Mouse (Mus musculus) forebrain, postnatal 0 days (tissue): ENCODE measurements around the gene Tmem100. TPM values are rescaled to one million over a fixed set of nuclear protein-coding genes. Genes with fewer than 3 reads are reported as not detected.

Source experiments
- ATAC-seq: fragments of 200-750 bp; cut with Nextera tagmentation; 2 replicates; pipeline ENCODE4 v1.8.0; 2017; ENCODE audit warnings: mild to moderate bottlenecking, moderate library complexity
- DNase-seq: peaks from one replicate; pipeline ENCODE4 v3.0.0-alpha.2; 2015
- H3K27ac ChIP-seq: fragments of 300-500 bp; sonication (generic); 2 replicates; pipeline ENCODE4 v1.5.1; 2014; ENCODE audit warnings: low read depth, mild to moderate bottlenecking, antibody characterized with exemption, low read length, moderate library complexity, mixed read lengths
- H3K27me3 ChIP-seq: fragments of 300-500 bp; sonication (generic); 2 replicates; pipeline ENCODE4 v1.6.1; 2014; ENCODE audit warnings: mild to moderate bottlenecking, low read length, mixed read lengths; ENCODE audit not compliant: insufficient read depth
- H3K36me3 ChIP-seq: fragments of 300-500 bp; sonication (generic); 2 replicates; pipeline ENCODE4 v1.6.1; 2014; ENCODE audit warnings: mild to moderate bottlenecking, moderate library complexity; ENCODE audit not compliant: insufficient read depth
- H3K4me1 ChIP-seq: fragments of 300-500 bp; sonication (generic); 2 replicates; pipeline ENCODE4 v1.6.1; 2014; ENCODE audit warnings: antibody characterized with exemption; ENCODE audit not compliant: insufficient read depth
- H3K4me2 ChIP-seq: fragments of 300-500 bp; sonication (generic); 2 replicates; pipeline ENCODE4 v1.6.1; 2014; ENCODE audit warnings: low read depth, mild to moderate bottlenecking, moderate library complexity
- H3K4me3 ChIP-seq: fragments of 300-500 bp; sonication (generic); 2 replicates; pipeline ENCODE4 v1.5.1; 2014; ENCODE audit warnings: low read depth, low read length, mixed read lengths
- H3K9ac ChIP-seq: fragments of 300-500 bp; sonication (generic); 2 replicates; pipeline ENCODE4 v1.6.1; 2014; ENCODE audit warnings: mild to moderate bottlenecking
- H3K9me3 ChIP-seq: fragments of 300-500 bp; sonication (generic); 2 replicates; pipeline ENCODE4 v1.6.1; 2016; ENCODE audit warnings: low read length
- CTCF ChIP-seq: sonication (generic); IDR thresholded peaks from 2 replicates; pipeline ENCODE4 v1.5.1; 2016; ENCODE audit warnings: antibody characterized with exemption, control low read depth, low read depth
- WGBS: fragments of 180-500 bp; shearing (Covaris S2); extraction: QIAGEN DNeasy Blood & Tissue Kit; methylation state at CpG from one replicate; pipeline ENCODE4 v1.1.7; 2014; 5-methylcytosine and 5-hydroxymethylcytosine counted together
- polyA plus RNA-seq: library from polyadenylated mRNA; unstranded; fragments of >200 nt; fragmentation: Nextera tagmentation; extraction: Ambion mirVana; gene quantifications from 2 replicates; pipeline ENCODE4 v1.2.1, GENCODE M21; 2015
- total RNA-seq: library from RNA; depleted of rRNA; stranded (reverse); fragments of >200 nt; gene quantifications from 2 replicates; pipeline ENCODE4 v1.2.3, GENCODE M21; 2014

Gene Tmem100
- total and polyA plus RNA-seq, 2 experiments from 2014 or later: 7.7 to 11.3 TPM

DNA sequence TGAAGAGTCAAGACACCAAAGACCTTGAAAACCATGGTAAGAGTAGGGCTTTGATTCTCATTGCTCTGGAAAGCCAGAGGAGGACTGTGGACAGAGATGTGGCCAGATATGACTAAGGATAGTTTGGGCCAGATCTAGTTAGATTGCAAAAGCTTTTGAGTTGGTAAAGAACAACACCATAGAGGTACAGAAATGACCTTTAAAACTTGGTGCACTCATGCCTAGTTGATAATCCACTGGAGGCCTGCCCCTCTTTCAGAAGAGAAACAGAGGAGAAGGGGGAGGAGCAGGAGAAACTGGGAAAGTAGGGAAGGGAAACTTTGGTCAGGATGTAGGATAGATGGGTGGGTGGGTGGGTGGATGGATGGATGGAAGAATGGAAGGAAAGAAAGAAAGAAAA, 38.5 kb upstream of the Tmem100 start:
- Histone ChIP-seq H3K4me2 (no peak overlapping the region), H3K27me3 (no peaks in the 10 kb centered on the region), H3K9ac (no peak overlapping the region), H3K36me3 (no peaks in the 10 kb centered on the region), H3K4me3 (no peak overlapping the region), H3K9me3 (no peaks in the 10 kb centered on the region), H3K4me1 (no peaks in the 10 kb centered on the region), H3K27ac (no peak overlapping the region)
- ATAC-seq (no peak), DNase-seq (no peak)
- TF ChIP-seq CTCF: no peak

DNA sequence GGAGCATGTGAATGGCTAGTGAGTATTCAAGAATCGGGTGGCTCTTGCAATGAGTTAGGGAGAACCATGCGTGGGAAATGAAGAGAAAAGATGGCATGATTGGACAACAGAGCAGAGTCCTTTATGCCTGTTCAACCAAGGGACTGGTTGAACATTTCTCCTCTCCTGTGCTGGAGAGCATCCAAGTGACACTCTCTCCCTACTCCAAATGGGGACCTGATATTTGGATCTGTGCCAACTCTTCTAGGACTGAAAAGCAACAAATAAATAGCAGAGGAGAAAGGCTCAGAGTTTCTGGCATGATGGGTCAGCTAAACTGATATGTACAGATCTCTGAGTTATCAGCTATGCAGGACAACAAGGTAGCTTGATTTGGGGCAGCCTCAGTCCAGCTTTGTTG, 35.4 kb upstream of the Tmem100 start:
- no peak overlapping the region for H3K9ac ChIP-seq
- no peak overlapping the region for H3K4me2 ChIP-seq
- H3K4me1 ChIP-seq: no peaks in the 10 kb centered on the region
- H3K36me3 ChIP-seq: no peaks in the 10 kb centered on the region
- WGBS: 52% methylated on average over 2 of the region's 2 CpGs
- DNase-seq (no peak), ATAC-seq (no peak)
- no peak for TF ChIP-seq CTCF
- no peak overlapping the region for H3K27ac ChIP-seq
- no peak overlapping the region for H3K4me3 ChIP-seq
- no peaks in the 10 kb centered on the region for H3K9me3 ChIP-seq
- no peaks in the 10 kb centered on the region for H3K27me3 ChIP-seq

DNA sequence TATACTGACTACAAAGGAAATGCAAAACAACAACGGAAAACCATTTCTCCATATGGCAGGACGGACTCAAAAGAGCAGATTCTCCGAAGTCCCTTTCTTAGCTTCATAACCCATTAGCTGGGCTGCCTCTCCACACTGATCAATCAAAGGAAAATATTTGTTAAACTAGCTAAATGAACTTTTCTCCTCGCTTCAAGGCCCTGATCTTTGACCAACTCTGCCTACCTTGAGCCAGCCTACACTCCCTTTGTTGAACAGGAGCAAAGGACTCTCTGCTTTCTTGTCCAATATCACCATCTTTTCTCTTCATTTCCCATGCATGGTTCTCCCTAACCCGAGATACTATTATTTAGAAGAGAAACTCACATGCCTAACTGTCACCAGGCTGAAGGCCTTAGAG, 34.6 kb upstream of the Tmem100 start:
- no peak overlapping the region for H3K27ac ChIP-seq
- no peak overlapping the region for H3K9ac ChIP-seq
- TF ChIP-seq CTCF: no peak
- no peaks in the 10 kb centered on the region for H3K27me3 ChIP-seq
- no peak for ATAC-seq
- no peak overlapping the region for H3K4me3 ChIP-seq
- no peaks in the 10 kb centered on the region for H3K36me3 ChIP-seq
- no peaks in the 10 kb centered on the region for H3K9me3 ChIP-seq
- 90% methylated on average over 5 of the region's 5 CpGs for WGBS
- H3K4me1 ChIP-seq: no peaks in the 10 kb centered on the region
- no peak overlapping the region for H3K4me2 ChIP-seq
- no peak for DNase-seq

DNA sequence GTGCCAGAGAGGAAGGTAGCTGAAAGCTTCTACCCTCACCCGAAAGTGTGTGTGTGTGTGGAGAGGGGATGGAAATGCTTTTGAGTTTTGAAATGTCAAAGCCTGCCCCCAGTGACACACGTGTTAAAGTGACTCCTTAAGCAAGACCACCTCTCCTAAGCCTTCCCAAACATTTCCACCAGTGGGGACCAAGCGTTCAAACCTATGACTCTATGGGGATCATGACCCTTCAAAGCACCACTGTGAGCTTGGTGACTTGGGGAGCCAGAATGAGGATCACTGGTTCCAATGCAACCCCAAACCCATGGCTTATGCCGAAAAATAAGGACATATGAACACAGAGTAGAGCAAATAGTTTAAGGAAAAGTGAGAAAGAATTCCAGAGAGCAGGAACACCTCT, 33.7 kb upstream of the Tmem100 start:
- ATAC-seq (no peak), DNase-seq (no peak)
- no peaks in the 10 kb centered on the region for H3K36me3 ChIP-seq
- H3K4me1 ChIP-seq: no peaks in the 10 kb centered on the region
- no peak overlapping the region for H3K4me3 ChIP-seq
- no peak overlapping the region for H3K9ac ChIP-seq
- H3K9me3 ChIP-seq: no peaks in the 10 kb centered on the region
- no peak overlapping the region for H3K4me2 ChIP-seq
- H3K27me3 ChIP-seq: no peaks in the 10 kb centered on the region
- H3K27ac ChIP-seq: no peak overlapping the region
- WGBS: 92% methylated on average over 4 of the region's 4 CpGs
- TF ChIP-seq CTCF: no peak

DNA sequence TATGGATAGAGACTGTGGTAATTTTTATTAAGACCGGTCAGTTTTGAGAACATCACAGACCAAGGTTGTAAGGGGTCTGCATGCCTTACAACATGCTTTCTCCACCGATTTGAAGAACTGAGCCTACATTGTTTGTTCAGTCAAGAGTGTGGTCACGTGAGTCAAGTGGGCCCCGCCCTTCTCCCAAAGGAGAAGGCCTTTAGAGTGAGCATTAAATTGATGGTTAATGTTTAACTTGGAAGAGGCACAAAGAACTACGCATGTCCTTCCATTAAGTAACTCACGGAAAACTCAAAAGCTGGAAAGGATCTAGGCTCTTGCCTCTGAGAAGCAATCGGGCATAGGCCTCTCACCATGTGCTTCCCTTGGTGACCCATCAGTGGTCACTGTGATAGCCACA, 33.3 kb upstream of the Tmem100 start:
- DNase-seq (no peak), ATAC-seq (no peak)
- 94% methylated on average over 7 of the region's 7 CpGs for whole genome bisulfite sequencing
- no peaks in the 10 kb centered on the region for H3K36me3 ChIP-seq
- no peaks in the 10 kb centered on the region for H3K4me1 ChIP-seq
- TF ChIP-seq CTCF: no peak
- no peak overlapping the region for H3K27ac ChIP-seq
- no peaks in the 10 kb centered on the region for H3K9me3 ChIP-seq
- H3K9ac ChIP-seq: no peak overlapping the region
- H3K4me3 ChIP-seq: no peak overlapping the region
- H3K27me3 ChIP-seq: no peaks in the 10 kb centered on the region
- no peak overlapping the region for H3K4me2 ChIP-seq

DNA sequence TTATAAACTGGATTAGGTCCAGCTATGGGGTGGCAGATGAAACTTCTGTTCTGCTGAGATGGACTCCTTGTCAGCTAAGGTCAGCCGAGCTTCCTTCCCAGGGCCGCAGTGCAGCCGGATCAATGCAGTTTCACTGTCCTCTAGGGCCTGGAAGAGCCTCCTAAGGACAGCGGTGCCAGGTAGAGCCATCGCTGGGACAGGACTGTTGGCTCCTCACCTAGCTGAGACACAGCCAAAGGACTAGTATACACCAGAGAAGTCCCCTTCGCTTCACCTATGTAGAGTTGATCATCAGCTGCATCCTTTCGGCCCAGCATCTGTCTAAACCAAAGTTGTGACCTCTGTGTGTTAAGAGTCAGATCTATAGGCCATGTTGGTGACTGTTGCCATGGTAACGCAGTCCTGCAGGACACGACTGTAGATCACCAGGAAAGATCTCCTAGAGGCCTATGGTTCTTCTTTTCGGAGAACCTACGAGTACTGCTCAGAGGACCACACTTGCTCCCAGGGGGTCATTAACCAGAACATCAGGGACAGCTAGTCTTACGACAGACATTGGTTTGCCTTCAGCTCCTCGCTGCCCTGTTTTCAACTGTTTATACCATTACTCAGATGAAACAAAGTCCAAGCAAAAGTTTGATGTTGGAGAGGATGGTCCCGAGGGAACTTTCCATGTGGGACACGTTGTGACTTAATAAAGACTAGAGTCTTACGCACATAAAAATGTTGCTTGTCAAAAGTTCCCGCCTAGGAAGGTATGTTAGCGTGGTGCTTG, 31.0 kb upstream of the Tmem100 start:
- peaks cover 4% of the 10 kb centered on the region; the same call in 1 of the 2 replicates for H3K4me1 ChIP-seq
- ATAC-seq (no peak), DNase-seq (no peak)
- no peak overlapping the region for H3K4me2 ChIP-seq
- H3K9ac ChIP-seq: no peak overlapping the region
- no peaks in the 10 kb centered on the region for H3K36me3 ChIP-seq
- no peaks in the 10 kb centered on the region for H3K27me3 ChIP-seq
- H3K27ac ChIP-seq: no peak overlapping the region
- H3K4me3 ChIP-seq: no peak overlapping the region
- no peaks in the 10 kb centered on the region for H3K9me3 ChIP-seq
- no peak for TF ChIP-seq CTCF
- WGBS: 95% methylated on average over 18 of the region's 18 CpGs

DNA sequence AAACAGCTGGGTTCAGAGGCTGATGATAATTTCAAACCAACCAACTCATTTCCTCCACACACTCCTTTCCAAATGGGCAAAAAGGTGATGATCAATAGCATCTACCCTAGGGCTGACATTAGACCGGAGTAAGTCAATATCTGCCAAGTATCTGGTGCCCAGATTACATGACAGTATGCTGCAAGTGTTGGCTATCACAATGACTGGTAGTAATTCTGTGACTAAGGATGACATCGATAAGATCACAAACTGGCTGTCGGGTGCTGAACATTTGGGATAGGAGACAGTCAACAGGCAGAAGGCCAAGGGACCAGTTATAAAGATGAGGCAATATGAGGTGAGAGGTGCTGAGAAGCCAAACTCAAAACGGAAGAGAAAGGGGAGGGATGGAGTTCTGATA, 29.5 kb upstream of the Tmem100 start:
- ATAC-seq: no peak
- H3K4me3 ChIP-seq: no peak overlapping the region
- H3K27ac ChIP-seq: no peak overlapping the region
- H3K27me3 ChIP-seq: no peaks in the 10 kb centered on the region
- no peaks in the 10 kb centered on the region for H3K36me3 ChIP-seq
- no peak for DNase-seq
- H3K9me3 ChIP-seq: no peaks in the 10 kb centered on the region
- WGBS: 91% methylated on average over 4 of the region's 4 CpGs
- H3K4me2 ChIP-seq: no peak overlapping the region
- H3K4me1 ChIP-seq: peaks cover 4% of the 10 kb centered on the region; the same call in 1 of the 2 replicates
- H3K9ac ChIP-seq: no peak overlapping the region
- no peak for TF ChIP-seq CTCF
